Mouse (Mus musculus) erythroid progenitor cell, adult 5-6 weeks (primary cell): ENCODE measurements around the gene Fam227b. TPM values are rescaled to one million over a fixed set of nuclear protein-coding genes. Genes with fewer than 3 reads are reported as not detected.

ENCODE experiments used
- ATAC-seq: replicated peaks from 2 replicates; pipeline ENCODE4 v1.8.0; 2016; ENCODE audit warnings: moderate number of reproducible peaks, mild to moderate bottlenecking, moderate TSS enrichment, inconsistent platforms; ENCODE audit not compliant: poor library complexity, low FRiP score, severe bottlenecking
- total RNA-seq, 2 experiments: library from RNA; stranded (forward) in 1 of 2; stranded (reverse) in 1 of 2; fragments of 150-400 nt in 1 of 2; fragments of 186-747, 209-891 nt in 1 of 2; gene quantifications; 2 replicates each; pipeline versions ENCODE4 v1.2.3 to v1.2.4; 2015 to 2017; ENCODE audit warnings: low replicate concordance in 2 of 2

Gene Fam227b
- total RNA-seq, 2 experiments from 2014 or later = not detected

GRCm38 (mm10) chr2:126064814-126065213, 87.0 kb downstream of the Fam227b start:
- no peak for ATAC-seq

GRCm38 (mm10) chr2:126062876-126063275, 88.9 kb downstream of the Fam227b start:
- ATAC-seq = no peak

- no peak for ATAC-seq
Observed at GRCm38 (mm10) chr2:126061037-126061773, 90.6 kb downstream of the Fam227b start.

GRCm38 (mm10) chr2:126060595-126060994, 91.2 kb downstream of the Fam227b start:
- ATAC-seq = no peak

GRCm38 (mm10) chr2:126053657-126054056, 98.1 kb downstream of the Fam227b start:
- ATAC-seq = no peak

GRCm38 (mm10) chr2:126052749-126053557, 98.9 kb downstream of the Fam227b start:
- ATAC-seq = no peak

GRCm38 (mm10) chr2:126045621-126046020, 106.2 kb downstream of the Fam227b start:
- no peak for ATAC-seq

- no peak for ATAC-seq
Observed at GRCm38 (mm10) chr2:126042674-126043073, 109.1 kb downstream of the Fam227b start.

GRCm38 (mm10) chr2:126041237-126041636, 110.6 kb downstream of the Fam227b start:
- no peak for ATAC-seq

- no peak for ATAC-seq
Observed at GRCm38 (mm10) chr2:126040651-126041050, 111.2 kb downstream of the Fam227b start.

- no peak for ATAC-seq
Observed at GRCm38 (mm10) chr2:126039414-126039891, 112.4 kb downstream of the Fam227b start.

- ATAC-seq = no peak
Observed at GRCm38 (mm10) chr2:126038221-126039000, 113.4 kb downstream of the Fam227b start.

- no peak for ATAC-seq
Observed at GRCm38 (mm10) chr2:126036121-126036520, 115.7 kb downstream of the Fam227b start.

GRCm38 (mm10) chr2:126035013-126035770, 116.6 kb downstream of the Fam227b start:
- no peak for ATAC-seq

- no peak for ATAC-seq
Observed at GRCm38 (mm10) chr2:126034379-126035005, 117.3 kb downstream of the Fam227b start, which contains the start of gene Fgf7. Gene Fgf7 (plus strand): TSS chr2:126034658.

GRCm38 (mm10) chr2:126033114-126033972, 118.5 kb downstream of the Fam227b start:
- no peak for ATAC-seq

- ATAC-seq = no peak
Observed at GRCm38 (mm10) chr2:126031186-126031900, 120.5 kb downstream of the Fam227b start.
